Mouse (Mus musculus): ENCODE measurements around the gene Tbc1d25. TPM values are rescaled to one million over a fixed set of nuclear protein-coding genes. Genes with fewer than 3 reads are reported as not detected.

The Tbc1d25 gene
- polyA plus RNA-seq, 1 experiment = 9.9 TPM

GRCm38 (mm10) chrX:8218114-8218513 lies 42.1 kb upstream of the Tbc1d25 start:
- no peaks in the 10 kb centered on the region for H3K27me3 ChIP-seq (ENCODE audit: control insufficient read depth, insufficient read depth, insufficient read length)
- no peaks in the 10 kb centered on the region for H3K36me3 ChIP-seq (ENCODE audit: control insufficient read depth, insufficient read depth)
- TF ChIP-seq CTCF (IDR thresholded peaks at IDR 0.05; ENCODE audit: control insufficient read depth, insufficient read depth, insufficient read length) (no peak), MAX (IDR thresholded peaks at IDR 0.05) (no peak)
- H3K4me3 ChIP-seq (ENCODE audit: insufficient read depth, poor library complexity, severe bottlenecking) = no peak overlapping the region
- H3K79me2 ChIP-seq (ENCODE audit: control insufficient read depth, insufficient read depth) = no peaks in the 10 kb centered on the region
- no peak overlapping the region for H3ac ChIP-seq (ENCODE audit: control insufficient read depth, insufficient read length, low read depth)
- H3K79me3 ChIP-seq (ENCODE audit: low read depth) = no peaks in the 10 kb centered on the region

GRCm38 (mm10) chrX:8217383-8217782 lies 41.4 kb upstream of the Tbc1d25 start:
- H3K79me2 ChIP-seq (ENCODE audit: control insufficient read depth, insufficient read depth) = no peaks in the 10 kb centered on the region
- H3K36me3 ChIP-seq (ENCODE audit: control insufficient read depth, insufficient read depth) = no peaks in the 10 kb centered on the region
- no peaks in the 10 kb centered on the region for H3K27me3 ChIP-seq (ENCODE audit: control insufficient read depth, insufficient read depth, insufficient read length)
- no peak overlapping the region for H3ac ChIP-seq (ENCODE audit: control insufficient read depth, insufficient read length, low read depth)
- H3K4me3 ChIP-seq (ENCODE audit: insufficient read depth, poor library complexity, severe bottlenecking) = no peak overlapping the region
- TF ChIP-seq MYOG (IDR thresholded peaks at IDR 0.05; ENCODE audit: control insufficient read depth, extremely low read depth, insufficient read length) = no peak
- no peak for TF ChIP-seq MYOD1 (IDR thresholded peaks at IDR 0.05; ENCODE audit: control insufficient read depth, insufficient read length, low read depth)
- TF ChIP-seq FOSL1 (IDR thresholded peaks at IDR 0.05; ENCODE audit: insufficient read depth, low read length, poor library complexity, severe bottlenecking) = no peak
- no peak for TF ChIP-seq CEBPB (IDR thresholded peaks at IDR 0.05; ENCODE audit: low read depth)
- TF ChIP-seq USF1 (IDR thresholded peaks at IDR 0.05; ENCODE audit: low read depth) = no peak
- TF ChIP-seq CTCF (IDR thresholded peaks at IDR 0.05; ENCODE audit: control insufficient read depth, insufficient read depth, insufficient read length) = no peak
- no peak for TF ChIP-seq MAX (IDR thresholded peaks at IDR 0.05)
- no peaks in the 10 kb centered on the region for H3K79me3 ChIP-seq (ENCODE audit: low read depth)

DNA sequence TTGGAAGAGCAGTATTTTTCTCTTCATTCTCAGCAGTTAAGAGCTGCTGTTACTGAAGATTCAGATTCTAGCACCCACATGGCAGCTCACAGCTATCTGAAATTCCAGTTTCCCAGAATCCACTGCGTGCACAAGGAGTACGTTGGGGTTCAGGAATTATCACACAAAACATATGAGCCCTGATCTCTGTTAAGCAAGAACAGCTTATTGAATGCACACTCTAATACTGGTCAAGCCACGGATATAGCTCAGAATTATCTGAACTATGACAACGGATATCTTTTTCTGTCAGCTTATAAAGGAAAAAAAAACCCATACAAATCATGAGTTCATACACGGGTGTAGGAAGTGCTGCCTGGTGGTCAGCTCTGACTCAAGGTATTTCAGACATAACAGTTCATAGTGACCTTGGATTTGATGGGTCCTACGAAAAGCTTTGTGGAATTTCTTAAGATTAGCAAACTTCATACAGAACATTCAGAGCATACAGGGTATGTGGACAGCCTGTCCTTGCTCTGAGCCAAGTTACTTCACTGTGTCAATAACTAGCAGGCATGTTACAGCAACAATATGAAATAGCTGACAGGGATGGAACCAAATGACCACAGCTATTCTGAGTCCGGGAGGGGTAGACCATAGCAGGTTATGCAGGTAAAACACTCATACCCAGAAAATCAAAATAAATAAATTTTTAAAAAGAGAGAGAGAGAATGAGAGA lies 35.7 kb upstream of the Tbc1d25 start:
- H3K27me3 ChIP-seq (ENCODE audit: control insufficient read depth, insufficient read depth, insufficient read length) = no peaks in the 10 kb centered on the region
- H3K79me3 ChIP-seq (ENCODE audit: low read depth) = no peaks in the 10 kb centered on the region
- H3K79me2 ChIP-seq (ENCODE audit: control insufficient read depth, insufficient read depth) = no peaks in the 10 kb centered on the region
- TF ChIP-seq CEBPB (IDR thresholded peaks at IDR 0.05; ENCODE audit: low read depth) (no peak), MYOG (IDR thresholded peaks at IDR 0.05; ENCODE audit: control insufficient read depth, extremely low read depth, insufficient read length) (no peak), MYOD1 (IDR thresholded peaks at IDR 0.05; ENCODE audit: control insufficient read depth, insufficient read length, low read depth) (no peak), USF1 (IDR thresholded peaks at IDR 0.05; ENCODE audit: low read depth) (no peak), CTCF (IDR thresholded peaks at IDR 0.05; ENCODE audit: control insufficient read depth, insufficient read depth, insufficient read length) (no peak), MAX (IDR thresholded peaks at IDR 0.05) (no peak), FOSL1 (IDR thresholded peaks at IDR 0.05; ENCODE audit: insufficient read depth, low read length, poor library complexity, severe bottlenecking) (no peak)
- H3K4me3 ChIP-seq (ENCODE audit: insufficient read depth, poor library complexity, severe bottlenecking) = no peak overlapping the region
- no peaks in the 10 kb centered on the region for H3K36me3 ChIP-seq (ENCODE audit: control insufficient read depth, insufficient read depth)
- no peak overlapping the region for H3ac ChIP-seq (ENCODE audit: control insufficient read depth, insufficient read length, low read depth)

GRCm38 (mm10) chrX:8209720-8210119 lies 33.7 kb upstream of the Tbc1d25 start:
- no peaks in the 10 kb centered on the region for H3K79me2 ChIP-seq (ENCODE audit: control insufficient read depth, insufficient read depth)
- no peak overlapping the region for H3ac ChIP-seq (ENCODE audit: control insufficient read depth, insufficient read length, low read depth)
- H3K79me3 ChIP-seq (ENCODE audit: low read depth) = no peaks in the 10 kb centered on the region
- TF ChIP-seq MAX (IDR thresholded peaks at IDR 0.05) (no peak), FOSL1 (IDR thresholded peaks at IDR 0.05; ENCODE audit: insufficient read depth, low read length, poor library complexity, severe bottlenecking) (no peak), MYOG (IDR thresholded peaks at IDR 0.05; ENCODE audit: control insufficient read depth, extremely low read depth, insufficient read length) (no peak), CEBPB (IDR thresholded peaks at IDR 0.05; ENCODE audit: low read depth) (no peak), MYOD1 (IDR thresholded peaks at IDR 0.05; ENCODE audit: control insufficient read depth, insufficient read length, low read depth) (no peak), USF1 (IDR thresholded peaks at IDR 0.05; ENCODE audit: low read depth) (no peak), CTCF (IDR thresholded peaks at IDR 0.05; ENCODE audit: control insufficient read depth, insufficient read depth, insufficient read length) (no peak)
- no peak overlapping the region for H3K4me3 ChIP-seq (ENCODE audit: insufficient read depth, poor library complexity, severe bottlenecking)
- H3K36me3 ChIP-seq (ENCODE audit: control insufficient read depth, insufficient read depth) = no peaks in the 10 kb centered on the region
- no peaks in the 10 kb centered on the region for H3K27me3 ChIP-seq (ENCODE audit: control insufficient read depth, insufficient read depth, insufficient read length)

- no peak overlapping the region for H3K4me3 ChIP-seq (ENCODE audit: insufficient read depth, poor library complexity, severe bottlenecking)
- no peak overlapping the region for H3ac ChIP-seq (ENCODE audit: control insufficient read depth, insufficient read length, low read depth)
- no peaks in the 10 kb centered on the region for H3K27me3 ChIP-seq (ENCODE audit: control insufficient read depth, insufficient read depth, insufficient read length)
- no peak for TF ChIP-seq CEBPB (IDR thresholded peaks at IDR 0.05; ENCODE audit: low read depth)
- TF ChIP-seq MYOD1 (IDR thresholded peaks at IDR 0.05; ENCODE audit: control insufficient read depth, insufficient read length, low read depth) = no peak
- TF ChIP-seq MYOG (IDR thresholded peaks at IDR 0.05; ENCODE audit: control insufficient read depth, extremely low read depth, insufficient read length) = no peak
- no peak for TF ChIP-seq MAX (IDR thresholded peaks at IDR 0.05)
- TF ChIP-seq FOSL1 (IDR thresholded peaks at IDR 0.05; ENCODE audit: insufficient read depth, low read length, poor library complexity, severe bottlenecking) = no peak
- TF ChIP-seq USF1 (IDR thresholded peaks at IDR 0.05; ENCODE audit: low read depth) = no peak
- no peak for TF ChIP-seq CTCF (IDR thresholded peaks at IDR 0.05; ENCODE audit: control insufficient read depth, insufficient read depth, insufficient read length)
- no peaks in the 10 kb centered on the region for H3K36me3 ChIP-seq (ENCODE audit: control insufficient read depth, insufficient read depth)
- no peaks in the 10 kb centered on the region for H3K79me3 ChIP-seq (ENCODE audit: low read depth)
- H3K79me2 ChIP-seq (ENCODE audit: control insufficient read depth, insufficient read depth) = no peaks in the 10 kb centered on the region
Observed at GRCm38 (mm10) chrX:8207224-8207623, 31.2 kb upstream of the Tbc1d25 start.

GRCm38 (mm10) chrX:8206694-8207197 lies 30.8 kb upstream of the Tbc1d25 start:
- H3ac ChIP-seq (ENCODE audit: control insufficient read depth, insufficient read length, low read depth) = no peak overlapping the region
- no peaks in the 10 kb centered on the region for H3K79me3 ChIP-seq (ENCODE audit: low read depth)
- H3K79me2 ChIP-seq (ENCODE audit: control insufficient read depth, insufficient read depth) = no peaks in the 10 kb centered on the region
- H3K4me3 ChIP-seq (ENCODE audit: insufficient read depth, poor library complexity, severe bottlenecking) = peak overlapping the region; percentile 31
- TF ChIP-seq FOSL1 (IDR thresholded peaks at IDR 0.05; ENCODE audit: insufficient read depth, low read length, poor library complexity, severe bottlenecking) (no peak), CEBPB (IDR thresholded peaks at IDR 0.05; ENCODE audit: low read depth) (no peak), MYOD1 (IDR thresholded peaks at IDR 0.05; ENCODE audit: control insufficient read depth, insufficient read length, low read depth) (no peak), CTCF (IDR thresholded peaks at IDR 0.05; ENCODE audit: control insufficient read depth, insufficient read depth, insufficient read length) (no peak), USF1 (IDR thresholded peaks at IDR 0.05; ENCODE audit: low read depth) (no peak), MYOG (IDR thresholded peaks at IDR 0.05; ENCODE audit: control insufficient read depth, extremely low read depth, insufficient read length) (no peak), MAX (IDR thresholded peaks at IDR 0.05) (no peak)
- H3K36me3 ChIP-seq (ENCODE audit: control insufficient read depth, insufficient read depth) = no peaks in the 10 kb centered on the region
- no peaks in the 10 kb centered on the region for H3K27me3 ChIP-seq (ENCODE audit: control insufficient read depth, insufficient read depth, insufficient read length)

Data from C2C12 (cell line).